Mouse (Mus musculus): ENCODE measurements at regions not wholly inside any gene's neighbourhood (a gene's known extent, or its start where the extent isn't known, plus 50 kb on each side); places are given as distances from the start of the nearest gene placed in this dataset.
A peak's percentile ranks its signal among the peaks of the same experiment; 100 is the strongest.

DNA sequence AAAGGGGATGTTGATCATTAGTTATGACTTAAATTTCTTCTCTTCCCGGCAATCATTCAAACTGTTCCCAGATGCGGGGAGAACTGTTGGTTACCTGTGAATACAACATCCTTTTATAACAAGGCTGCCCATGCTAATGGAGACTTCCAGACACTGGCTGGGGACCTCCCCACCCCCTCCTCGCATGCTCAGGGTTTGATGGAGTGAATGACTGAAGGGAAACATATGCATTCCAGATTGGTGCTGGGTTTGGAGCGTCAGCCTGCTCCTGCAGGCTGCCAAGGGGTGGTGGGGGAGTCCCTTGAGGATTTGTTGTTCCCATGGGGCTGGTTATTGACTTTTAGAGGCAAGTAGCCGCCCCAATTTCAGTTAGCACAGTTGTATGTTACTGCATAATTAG, 161.9 kb downstream of the Ttc32 start:
- no peaks in the 10 kb centered on the region for H3K36me3 ChIP-seq (ENCODE audit: control insufficient read depth, insufficient read depth, low read length)
- DNase-seq (ENCODE audit: low spot score) (peak; percentile 36), ATAC-seq (ENCODE audit: insufficient number of reproducible peaks, low FRiP score, low TSS enrichment, low read depth) (no peak)
- WGBS: 40% methylated on average over 5 of the region's 5 CpGs
- H3K27ac ChIP-seq (replicated peaks; ENCODE audit: low read depth, low read length): no peak overlapping the region
- H3K4me3 ChIP-seq (ENCODE audit: low read depth, low read length): no peak overlapping the region
- H3K9me3 ChIP-seq (ENCODE audit: control insufficient read depth, low read length): no peaks in the 10 kb centered on the region
- no peak overlapping the region for H3K9ac ChIP-seq (ENCODE audit: low read length)
- H3K4me2 ChIP-seq (ENCODE audit: low read depth, severe bottlenecking): no peak overlapping the region
- peaks cover 9% of the 10 kb centered on the region; the same call in 1 of the 2 replicates for H3K4me1 ChIP-seq (ENCODE audit: control insufficient read depth, insufficient read depth, low read length)
- no peaks in the 10 kb centered on the region for H3K27me3 ChIP-seq (ENCODE audit: control insufficient read depth, insufficient read depth, low read length)

DNA sequence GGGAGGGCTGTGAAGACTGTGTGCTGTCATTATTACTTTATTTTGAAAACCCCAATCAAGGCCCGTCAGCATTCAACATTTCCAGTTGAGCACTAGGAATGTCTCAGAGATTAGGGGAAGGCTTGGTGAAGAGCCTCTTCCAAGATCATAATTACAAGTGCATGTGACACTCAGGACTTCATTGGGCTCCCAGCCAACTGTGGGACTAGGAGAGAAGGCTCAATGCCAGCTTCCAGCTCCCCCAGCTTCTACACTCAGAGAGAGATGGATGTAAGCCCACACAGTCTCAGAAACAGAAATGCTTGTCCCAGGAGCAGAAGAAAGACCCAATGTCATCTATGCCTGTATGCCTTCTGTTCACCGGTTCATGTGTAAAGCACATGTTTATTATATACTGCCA, 169.5 kb downstream of the Ttc32 start:
- WGBS: 95% methylated on average over 2 of the region's 2 CpGs
- H3K27me3 ChIP-seq (ENCODE audit: control insufficient read depth, insufficient read depth, low read length): no peaks in the 10 kb centered on the region
- H3K9me3 ChIP-seq (ENCODE audit: control insufficient read depth, low read length): no peaks in the 10 kb centered on the region
- ATAC-seq (ENCODE audit: insufficient number of reproducible peaks, low FRiP score, low TSS enrichment, low read depth) (no peak), DNase-seq (ENCODE audit: low spot score) (no peak)
- no peaks in the 10 kb centered on the region for H3K36me3 ChIP-seq (ENCODE audit: control insufficient read depth, insufficient read depth, low read length)
- H3K4me1 ChIP-seq (ENCODE audit: control insufficient read depth, insufficient read depth, low read length): no peaks in the 10 kb centered on the region
- H3K4me3 ChIP-seq (ENCODE audit: low read depth, low read length): no peak overlapping the region
- no peak overlapping the region for H3K27ac ChIP-seq (replicated peaks; ENCODE audit: low read depth, low read length)
- H3K4me2 ChIP-seq (ENCODE audit: low read depth, severe bottlenecking): no peak overlapping the region
- H3K9ac ChIP-seq (ENCODE audit: low read length): no peak overlapping the region

DNA sequence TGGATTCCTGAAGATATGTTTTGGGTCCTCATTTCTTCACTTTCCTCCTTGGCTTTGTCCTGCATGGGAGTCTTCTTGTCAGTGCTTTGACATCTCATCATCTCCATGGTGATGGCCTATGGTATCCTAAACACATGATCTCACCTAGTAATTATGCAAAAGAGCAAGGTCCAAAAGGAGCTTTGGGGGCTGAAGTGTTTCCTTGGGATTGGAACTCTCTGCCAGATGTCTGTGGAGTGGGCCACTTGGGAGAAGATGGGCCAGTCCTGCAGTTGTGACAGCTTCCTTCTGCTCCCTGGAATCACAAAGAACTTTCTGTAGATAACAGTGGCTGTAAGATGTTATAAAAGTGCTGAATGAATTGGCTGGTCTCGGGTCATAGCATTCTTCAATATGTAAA, 182.4 kb downstream of the Ttc32 start:
- 78% methylated on average over 1 of the region's 1 CpGs for WGBS
- no peak for ATAC-seq (ENCODE audit: insufficient number of reproducible peaks, low FRiP score, low TSS enrichment, low read depth)

DNA sequence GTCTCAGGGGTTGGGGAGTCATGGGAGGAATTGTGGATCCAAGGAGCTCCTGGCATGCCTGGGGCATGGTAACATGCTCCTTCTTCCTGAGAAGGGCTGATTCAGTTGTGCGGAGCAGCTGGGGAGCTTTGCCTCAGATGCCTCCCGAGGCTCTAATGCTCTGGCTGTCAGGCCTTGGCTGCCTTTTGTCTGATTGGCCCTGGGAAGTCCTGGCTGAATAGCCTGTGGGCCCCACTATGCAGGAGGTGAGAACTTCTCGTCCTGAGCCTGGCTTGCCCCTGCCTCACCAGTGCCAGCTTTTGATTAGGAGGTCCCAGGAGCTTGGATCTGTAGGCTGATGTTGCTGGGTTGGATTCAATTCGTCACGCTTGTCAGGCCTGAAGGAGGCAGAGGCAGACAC, 195.2 kb downstream of the Ttc32 start:
- Histone ChIP-seq H3K4me3 (ENCODE audit: low read depth, low read length) (no peak overlapping the region), H3K4me1 (ENCODE audit: control insufficient read depth, insufficient read depth, low read length) (no peaks in the 10 kb centered on the region), H3K27ac (replicated peaks; ENCODE audit: low read depth, low read length) (no peak overlapping the region), H3K9me3 (ENCODE audit: control insufficient read depth, low read length) (no peaks in the 10 kb centered on the region), H3K27me3 (ENCODE audit: control insufficient read depth, insufficient read depth, low read length) (no peaks in the 10 kb centered on the region), H3K36me3 (ENCODE audit: control insufficient read depth, insufficient read depth, low read length) (no peaks in the 10 kb centered on the region), H3K9ac (ENCODE audit: low read length) (no peak overlapping the region), H3K4me2 (ENCODE audit: low read depth, severe bottlenecking) (no peak overlapping the region)
- DNase-seq (ENCODE audit: low spot score) (no peak), ATAC-seq (ENCODE audit: insufficient number of reproducible peaks, low FRiP score, low TSS enrichment, low read depth) (no peak)
- WGBS: 51% methylated on average over 5 of the region's 5 CpGs

More for the DNA sequence above, 182.4 kb downstream of the Ttc32 start:
- Histone ChIP-seq H3K4me3 (ENCODE audit: low read depth, low read length) (no peak overlapping the region), H3K27me3 (ENCODE audit: control insufficient read depth, insufficient read depth, low read length) (no peaks in the 10 kb centered on the region), H3K9me3 (ENCODE audit: control insufficient read depth, low read length) (no peaks in the 10 kb centered on the region), H3K27ac (replicated peaks; ENCODE audit: low read depth, low read length) (no peak overlapping the region), H3K9ac (ENCODE audit: low read length) (no peak overlapping the region), H3K36me3 (ENCODE audit: control insufficient read depth, insufficient read depth, low read length) (no peaks in the 10 kb centered on the region), H3K4me2 (ENCODE audit: low read depth, severe bottlenecking) (no peak overlapping the region), H3K4me1 (ENCODE audit: control insufficient read depth, insufficient read depth, low read length) (no peaks in the 10 kb centered on the region)
- no peak for DNase-seq (ENCODE audit: low spot score)

DNA sequence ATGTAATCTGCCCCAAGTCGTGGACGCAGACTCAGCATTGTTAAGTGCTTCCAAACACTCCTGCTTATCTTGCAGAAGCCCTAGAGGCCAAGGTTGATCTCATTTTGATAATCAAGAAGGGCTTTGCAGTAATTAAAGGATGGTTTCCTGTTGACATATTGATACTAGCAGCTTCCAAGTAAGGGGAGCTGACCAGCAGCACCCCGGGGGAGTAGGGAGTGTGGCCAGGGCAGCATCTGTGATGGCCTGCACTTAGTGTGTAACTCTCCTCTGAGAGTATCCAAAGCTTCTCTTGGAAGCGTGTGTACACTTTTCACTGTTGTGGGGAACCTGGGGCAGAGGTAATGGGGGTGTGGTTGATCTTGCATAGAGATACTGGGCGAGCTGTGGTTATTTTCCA, 198.1 kb downstream of the Ttc32 start:
- ATAC-seq (ENCODE audit: insufficient number of reproducible peaks, low FRiP score, low TSS enrichment, low read depth) (no peak), DNase-seq (ENCODE audit: low spot score) (no peak)
- Histone ChIP-seq H3K9ac (ENCODE audit: low read length) (no peak overlapping the region), H3K27ac (replicated peaks; ENCODE audit: low read depth, low read length) (no peak overlapping the region), H3K4me3 (ENCODE audit: low read depth, low read length) (no peak overlapping the region), H3K27me3 (ENCODE audit: control insufficient read depth, insufficient read depth, low read length) (no peaks in the 10 kb centered on the region), H3K4me1 (ENCODE audit: control insufficient read depth, insufficient read depth, low read length) (no peaks in the 10 kb centered on the region), H3K9me3 (ENCODE audit: control insufficient read depth, low read length) (no peaks in the 10 kb centered on the region), H3K4me2 (ENCODE audit: low read depth, severe bottlenecking) (no peak overlapping the region), H3K36me3 (ENCODE audit: control insufficient read depth, insufficient read depth, low read length) (no peaks in the 10 kb centered on the region)
- WGBS: 81% methylated on average over 5 of the region's 5 CpGs

DNA sequence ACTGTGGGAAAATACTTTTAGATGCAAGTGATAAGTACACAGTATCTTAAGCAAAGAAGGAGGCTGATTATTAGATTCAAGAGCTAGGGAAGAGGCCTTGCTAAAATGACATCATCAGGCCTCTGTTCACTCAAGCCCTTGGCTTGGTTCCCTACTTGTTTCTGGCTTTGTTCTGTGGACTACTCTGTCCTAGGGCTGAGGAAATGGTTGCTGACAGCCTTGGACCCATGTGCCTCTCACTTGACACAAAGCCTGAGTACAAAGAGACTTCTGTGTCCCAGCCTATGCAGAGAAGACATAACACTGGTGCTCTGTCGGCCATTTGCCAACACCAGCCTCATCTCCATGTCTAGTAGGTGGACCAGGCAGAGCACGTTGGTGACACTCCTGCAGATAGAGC, 198.7 kb downstream of the Ttc32 start:
- H3K9ac ChIP-seq (ENCODE audit: low read length): no peak overlapping the region
- DNase-seq (ENCODE audit: low spot score): no peak
- 91% methylated on average over 2 of the region's 2 CpGs for WGBS

DNA sequence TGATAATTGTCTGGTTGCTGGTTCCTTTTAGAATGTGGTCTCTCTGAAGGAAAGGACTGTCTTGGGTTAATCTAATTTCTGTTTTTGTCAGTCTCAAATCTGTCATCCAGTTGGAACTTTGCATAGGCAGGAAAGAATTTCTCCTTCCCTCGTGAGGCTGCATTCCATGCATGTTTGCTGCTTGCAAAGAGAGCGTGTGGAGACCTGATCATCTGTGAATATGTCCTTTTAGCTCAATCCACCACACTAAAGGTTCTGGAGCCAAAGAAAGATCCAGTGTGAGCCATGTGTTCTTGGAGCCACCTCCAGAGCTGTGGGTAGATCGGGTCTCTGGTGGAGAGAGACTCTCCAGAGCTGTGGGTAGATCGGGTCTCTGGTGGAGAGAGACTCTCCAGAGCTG, 200.2 kb downstream of the Ttc32 start:
- H3K9ac ChIP-seq (ENCODE audit: low read length): no peak overlapping the region
- no peak overlapping the region for H3K4me3 ChIP-seq (ENCODE audit: low read depth, low read length)
- H3K27me3 ChIP-seq (ENCODE audit: control insufficient read depth, insufficient read depth, low read length): no peaks in the 10 kb centered on the region
- 71% methylated on average over 4 of the region's 4 CpGs for WGBS
- H3K27ac ChIP-seq (replicated peaks; ENCODE audit: low read depth, low read length): no peak overlapping the region
- ATAC-seq (ENCODE audit: insufficient number of reproducible peaks, low FRiP score, low TSS enrichment, low read depth) (no peak), DNase-seq (ENCODE audit: low spot score) (no peak)
- no peaks in the 10 kb centered on the region for H3K36me3 ChIP-seq (ENCODE audit: control insufficient read depth, insufficient read depth, low read length)
- H3K4me2 ChIP-seq (ENCODE audit: low read depth, severe bottlenecking): no peak overlapping the region
- no peaks in the 10 kb centered on the region for H3K9me3 ChIP-seq (ENCODE audit: control insufficient read depth, low read length)
- no peaks in the 10 kb centered on the region for H3K4me1 ChIP-seq (ENCODE audit: control insufficient read depth, insufficient read depth, low read length)

More for the DNA sequence above, 198.7 kb downstream of the Ttc32 start:
- Histone ChIP-seq H3K4me1 (ENCODE audit: control insufficient read depth, insufficient read depth, low read length) (no peaks in the 10 kb centered on the region), H3K27me3 (ENCODE audit: control insufficient read depth, insufficient read depth, low read length) (no peaks in the 10 kb centered on the region), H3K4me2 (ENCODE audit: low read depth, severe bottlenecking) (no peak overlapping the region), H3K9me3 (ENCODE audit: control insufficient read depth, low read length) (no peaks in the 10 kb centered on the region), H3K4me3 (ENCODE audit: low read depth, low read length) (no peak overlapping the region), H3K27ac (replicated peaks; ENCODE audit: low read depth, low read length) (no peak overlapping the region), H3K36me3 (ENCODE audit: control insufficient read depth, insufficient read depth, low read length) (no peaks in the 10 kb centered on the region)
- no peak for ATAC-seq (ENCODE audit: insufficient number of reproducible peaks, low FRiP score, low TSS enrichment, low read depth)

DNA sequence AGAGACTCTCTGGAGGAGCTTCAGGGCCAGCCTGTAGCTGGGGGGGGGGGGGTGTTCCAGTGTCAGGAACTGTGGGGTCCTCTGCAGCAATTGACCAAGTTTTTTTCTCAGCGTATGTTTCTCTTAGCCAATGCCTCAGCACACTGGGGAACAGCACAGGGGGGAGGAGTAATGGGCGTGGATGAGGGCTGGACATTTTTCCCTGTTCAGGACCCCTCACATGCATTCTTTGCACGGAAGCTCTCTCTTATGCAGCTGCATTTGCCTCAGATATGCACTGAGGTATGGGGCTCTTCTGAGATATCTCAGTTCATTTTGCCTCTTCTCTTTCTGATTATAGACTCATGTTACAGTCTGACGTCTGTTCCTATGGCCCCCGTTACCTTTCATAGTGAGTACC, 200.8 kb downstream of the Ttc32 start:
- H3K9ac ChIP-seq (ENCODE audit: low read length): no peak overlapping the region
- H3K4me1 ChIP-seq (ENCODE audit: control insufficient read depth, insufficient read depth, low read length): no peaks in the 10 kb centered on the region
- no peak overlapping the region for H3K4me2 ChIP-seq (ENCODE audit: low read depth, severe bottlenecking)
- DNase-seq (ENCODE audit: low spot score) (no peak), ATAC-seq (ENCODE audit: insufficient number of reproducible peaks, low FRiP score, low TSS enrichment, low read depth) (no peak)
- no peaks in the 10 kb centered on the region for H3K9me3 ChIP-seq (ENCODE audit: control insufficient read depth, low read length)
- H3K27ac ChIP-seq (replicated peaks; ENCODE audit: low read depth, low read length): no peak overlapping the region
- WGBS: 65% methylated on average over 5 of the region's 5 CpGs
- H3K27me3 ChIP-seq (ENCODE audit: control insufficient read depth, insufficient read depth, low read length): no peaks in the 10 kb centered on the region
- no peak overlapping the region for H3K4me3 ChIP-seq (ENCODE audit: low read depth, low read length)
- no peaks in the 10 kb centered on the region for H3K36me3 ChIP-seq (ENCODE audit: control insufficient read depth, insufficient read depth, low read length)

DNA sequence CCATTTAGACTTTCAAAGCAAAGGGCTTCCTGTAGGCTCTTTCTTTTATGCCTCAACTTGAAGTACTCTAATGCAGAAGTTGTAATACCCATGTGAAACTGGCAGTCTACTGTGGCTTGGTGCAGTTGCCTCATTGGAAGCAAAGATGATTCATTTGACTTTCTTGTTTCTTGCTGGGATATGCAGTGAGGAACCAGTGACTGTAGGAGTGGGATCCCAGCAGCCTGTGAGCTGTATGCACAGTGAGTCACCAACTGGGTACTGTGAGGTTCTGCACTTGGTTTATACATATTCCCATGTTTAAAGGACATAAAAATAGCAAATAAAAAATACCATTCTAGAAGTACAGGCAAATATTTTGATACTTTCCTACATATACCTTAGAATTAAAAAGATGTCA, 202.6 kb downstream of the Ttc32 start:
- ATAC-seq (ENCODE audit: insufficient number of reproducible peaks, low FRiP score, low TSS enrichment, low read depth): no peak
- H3K9ac ChIP-seq (ENCODE audit: low read length): no peak overlapping the region
- no peaks in the 10 kb centered on the region for H3K36me3 ChIP-seq (ENCODE audit: control insufficient read depth, insufficient read depth, low read length)
- no peak overlapping the region for H3K4me3 ChIP-seq (ENCODE audit: low read depth, low read length)
- no peaks in the 10 kb centered on the region for H3K9me3 ChIP-seq (ENCODE audit: control insufficient read depth, low read length)
- DNase-seq (ENCODE audit: low spot score): no peak
- H3K4me1 ChIP-seq (ENCODE audit: control insufficient read depth, insufficient read depth, low read length): no peaks in the 10 kb centered on the region
- H3K4me2 ChIP-seq (ENCODE audit: low read depth, severe bottlenecking): no peak overlapping the region
- H3K27ac ChIP-seq (replicated peaks; ENCODE audit: low read depth, low read length): no peak overlapping the region
- H3K27me3 ChIP-seq (ENCODE audit: control insufficient read depth, insufficient read depth, low read length): no peaks in the 10 kb centered on the region
